Mouse (Mus musculus) right cerebral cortex, postnatal 36 days (tissue): ENCODE data around the gene Flywch1.

Source experiments
- DNase-seq, 2 experiments: peaks; one replicate each; pipeline ENCODE4 v3.0.0; 2022; ENCODE audit warnings: low spot score in 2 of 2, mixed read lengths in 1 of 2

Flywch1 gene

DNA sequence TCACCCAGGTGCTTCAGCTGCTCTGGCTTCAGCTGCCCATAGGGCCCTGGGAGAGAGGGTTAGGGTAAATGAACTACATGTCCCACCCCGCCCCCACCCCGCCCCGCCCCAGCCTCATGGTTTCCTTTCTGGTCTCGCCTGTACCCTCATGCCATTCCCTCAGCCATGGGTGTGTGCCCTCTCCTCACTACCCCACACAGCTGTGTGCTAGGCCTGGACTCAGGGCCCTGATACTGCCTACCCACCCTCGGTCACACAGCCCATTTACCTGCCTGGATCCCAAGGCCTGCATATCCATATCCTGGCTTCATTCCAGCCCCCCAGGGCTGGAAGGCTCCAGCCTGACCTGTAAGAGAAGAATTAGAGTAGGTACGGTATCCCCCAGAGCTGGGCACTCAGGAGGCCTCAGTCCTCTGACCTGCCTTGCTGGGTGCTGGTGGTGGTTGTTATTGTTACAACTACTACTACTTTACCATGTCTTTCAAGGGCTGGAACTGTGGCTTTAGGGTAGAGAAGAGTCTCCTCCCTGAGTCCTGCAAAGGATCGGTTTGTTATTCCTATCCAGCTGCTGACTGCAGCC, 65.8 kb downstream of the Flywch1 start:
- no peak for DNase-seq

DNA sequence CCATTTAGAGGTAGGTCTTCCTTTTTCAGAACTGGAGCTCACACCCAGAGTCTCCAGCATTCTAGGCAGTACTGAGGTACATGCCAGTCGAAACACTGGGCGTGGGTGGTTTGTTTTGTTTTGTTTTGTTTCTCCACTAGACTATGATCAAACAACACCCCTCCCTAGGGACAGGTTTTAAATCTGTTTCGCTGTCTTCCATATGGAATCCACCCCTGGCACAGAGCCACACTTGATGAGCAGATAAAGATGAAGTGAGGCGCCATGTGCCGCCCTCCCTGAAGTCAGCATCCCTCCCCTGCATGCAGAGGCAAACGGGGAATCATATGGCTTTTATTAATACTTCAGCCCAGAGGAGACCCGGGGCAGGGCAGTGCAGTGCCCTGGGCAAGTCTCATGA, 66.7 kb downstream of the Flywch1 start:
- peak in 1 of 2 experiments; percentile 43 for DNase-seq

DNA sequence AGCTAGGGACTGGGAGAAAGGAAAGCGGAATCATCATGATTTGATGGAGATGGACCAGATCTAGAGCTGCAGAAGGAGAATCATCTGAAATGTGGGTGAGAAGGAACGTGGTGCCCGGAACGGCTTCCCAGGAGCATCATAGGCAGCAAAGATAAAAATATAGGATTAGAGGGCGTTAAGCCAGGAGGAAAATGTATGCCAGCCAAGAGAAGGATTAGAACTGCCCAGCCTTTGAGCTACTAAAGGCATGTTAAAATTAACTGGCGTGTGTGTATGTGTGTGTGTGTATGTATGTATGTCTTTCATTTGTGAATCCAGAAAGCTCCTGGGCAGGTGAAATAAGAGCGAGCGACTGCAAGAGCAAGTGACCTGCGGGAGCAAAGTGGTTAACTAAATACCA, 68.1 kb downstream of the Flywch1 start:
- DNase-seq: no peak
